Mouse (Mus musculus): ENCODE measurements around the gene Scimp.
"Not testable (repeated sequence)": the region's sequence is repeated elsewhere in the genome, so short reads cannot be mapped to it uniquely, and the experiment has no call there.

The Scimp gene

GRCm38 (mm10) chr11:70770804-70771203 is 41.6 kb downstream of the Scimp start:
- no peak for DNase-seq (ENCODE audit: low spot score in 2 of 2)

GRCm38 (mm10) chr11:70765776-70766445 is 46.5 kb downstream of the Scimp start:
- no peak for DNase-seq (ENCODE audit: low spot score in 2 of 2)

GRCm38 (mm10) chr11:70763936-70764808 is 48.2 kb downstream of the Scimp start, which contains the start of gene Zfp3:
TSS of gene Zfp3 (plus strand) at chr11:70764209.
- peak; percentile 71 to 84 for DNase-seq (ENCODE audit: low spot score in 2 of 2)

DNA sequence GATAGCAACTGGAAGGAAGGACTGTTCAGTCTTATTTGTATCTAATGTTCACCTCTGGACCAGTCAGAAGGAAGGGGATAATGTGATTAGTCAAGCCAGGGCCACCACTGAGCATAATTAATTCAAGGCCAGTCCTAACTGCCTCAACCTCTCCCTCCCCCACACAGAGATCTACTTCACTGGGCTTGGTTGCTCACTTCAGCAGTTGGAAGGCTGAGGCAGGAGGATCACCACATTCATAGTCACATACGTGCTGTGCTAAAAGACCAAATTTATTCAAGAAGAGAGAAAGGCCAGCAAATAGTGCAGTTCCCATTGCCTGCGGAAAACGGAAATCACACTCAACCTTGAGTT is 48.8 kb downstream of the Scimp start:
- DNase-seq (ENCODE audit: low spot score in 2 of 2): no peak

GRCm38 (mm10) chr11:70762641-70763040 is 49.7 kb downstream of the Scimp start:
- DNase-seq (ENCODE audit: low spot score in 2 of 2): no peak

GRCm38 (mm10) chr11:70760446-70760845 is 51.9 kb downstream of the Scimp start:
- not testable (repeated sequence) for DNase-seq (ENCODE audit: low spot score in 2 of 2)

GRCm38 (mm10) chr11:70755645-70756044 is 56.7 kb downstream of the Scimp start:
- peak in 1 of 2 experiments; percentile 81 for DNase-seq (ENCODE audit: low spot score in 2 of 2)

DNA sequence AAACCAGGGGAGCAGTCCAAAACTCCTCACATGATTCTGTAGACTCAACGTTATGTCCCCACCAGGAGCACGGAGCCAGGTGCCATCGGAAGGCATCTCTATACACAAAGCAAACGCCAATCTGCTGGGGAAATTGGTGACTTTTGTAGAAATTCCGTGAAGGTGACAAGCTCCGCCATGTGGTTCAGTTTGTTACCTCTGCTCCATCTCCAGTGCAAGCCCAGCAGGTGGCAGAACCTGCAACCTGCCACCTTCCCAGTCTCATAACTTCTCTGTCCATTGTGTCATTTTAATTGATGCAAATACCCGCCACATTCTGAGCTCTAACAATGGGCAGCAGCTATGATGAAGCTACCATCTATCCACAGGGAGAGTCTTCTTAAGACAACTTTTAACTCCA is 57.4 kb downstream of the Scimp start:
- peak in 1 of 2 experiments; percentile 29 for DNase-seq (ENCODE audit: low spot score in 2 of 2)

- DNase-seq (ENCODE audit: low spot score in 2 of 2): no peak
Measured at GRCm38 (mm10) chr11:70754476-70754875, 57.9 kb downstream of the Scimp start.

DNA sequence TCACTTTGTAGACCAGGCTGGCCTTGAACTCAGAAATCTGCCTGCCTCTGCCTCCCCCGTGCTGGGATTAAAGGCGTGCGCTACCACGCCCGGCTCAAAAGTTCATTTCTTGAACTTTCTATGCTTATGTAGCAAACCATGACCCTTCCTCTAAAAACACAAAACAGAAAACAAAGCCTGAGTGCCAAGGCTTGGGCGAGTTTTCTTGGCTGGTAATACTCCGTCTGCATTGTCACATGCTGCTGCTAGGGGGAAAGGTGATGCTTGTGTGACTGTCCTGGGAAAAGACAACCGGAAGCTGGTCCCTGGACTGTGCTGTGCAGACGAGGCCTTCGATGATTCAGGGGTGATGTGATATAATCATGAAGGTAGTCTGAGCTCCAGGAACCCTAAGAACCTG is 59.2 kb downstream of the Scimp start:
- no peak for DNase-seq (ENCODE audit: low spot score in 2 of 2)

DNA sequence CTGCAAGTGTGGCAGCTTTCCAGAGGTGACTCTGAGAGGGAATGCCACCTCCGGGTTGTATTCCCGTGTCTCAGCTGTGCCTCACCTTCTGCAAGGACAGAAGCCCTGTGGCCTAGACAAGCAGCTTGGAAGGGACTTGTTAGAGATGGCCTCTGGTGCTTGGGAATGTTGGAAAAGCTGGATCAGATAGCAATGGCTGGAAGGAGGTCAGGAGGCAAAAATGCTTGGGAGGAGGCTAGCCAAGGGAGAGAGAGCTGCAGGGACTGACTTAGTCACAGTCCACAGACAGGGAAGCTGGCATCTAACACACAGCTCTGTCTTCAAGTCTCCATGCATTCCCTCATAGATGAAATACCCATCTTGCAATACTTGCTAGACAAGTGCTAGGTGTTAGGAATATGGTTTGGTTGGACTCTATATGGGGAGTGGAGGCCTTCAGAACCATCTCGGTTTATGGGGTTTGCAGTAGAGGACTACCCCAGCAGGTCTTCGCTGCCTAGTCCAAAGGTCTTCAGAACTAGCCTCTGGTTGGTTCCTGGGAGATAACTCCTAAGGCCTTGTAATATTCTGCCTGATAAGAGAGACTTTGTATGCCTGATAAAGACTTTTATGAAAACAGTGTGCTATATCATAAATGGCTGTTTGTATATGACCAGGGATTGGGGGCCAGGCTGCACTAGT is 59.9 kb downstream of the Scimp start:
- DNase-seq (ENCODE audit: low spot score in 2 of 2): no peak

DNA sequence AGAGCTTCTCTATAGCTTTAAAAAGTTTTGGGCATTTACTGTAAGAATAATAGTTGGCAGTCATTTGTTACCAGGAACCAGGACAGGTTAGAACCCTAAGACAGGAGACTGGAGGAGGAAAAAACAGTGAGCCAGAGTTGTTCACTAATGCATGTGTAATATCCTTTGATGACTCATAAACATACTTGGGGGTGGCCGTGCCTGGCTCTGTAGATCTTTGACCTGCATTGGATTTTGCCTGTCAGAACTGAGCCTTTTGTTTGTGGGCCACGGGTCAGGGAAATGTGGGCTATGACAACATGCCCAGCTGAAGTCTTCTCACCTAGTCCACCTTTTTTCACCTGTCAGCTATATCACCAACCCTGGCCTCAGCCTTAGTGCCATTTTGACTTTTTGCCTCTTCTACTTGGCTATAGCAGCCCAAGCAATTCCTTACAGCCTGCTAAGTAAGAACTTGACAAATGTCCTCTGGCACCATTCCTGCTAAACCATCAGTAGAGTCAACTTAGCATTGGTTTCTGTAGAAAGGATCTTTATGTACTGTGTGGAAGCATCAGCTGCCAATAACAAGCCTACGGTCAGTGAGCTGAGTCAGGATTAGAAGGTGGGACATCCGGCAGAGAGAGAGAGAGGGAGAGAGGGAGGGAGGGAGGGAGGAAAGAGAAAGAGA is 64.4 kb downstream of the Scimp start:
- no peak for DNase-seq (ENCODE audit: low spot score in 2 of 2)

DNA sequence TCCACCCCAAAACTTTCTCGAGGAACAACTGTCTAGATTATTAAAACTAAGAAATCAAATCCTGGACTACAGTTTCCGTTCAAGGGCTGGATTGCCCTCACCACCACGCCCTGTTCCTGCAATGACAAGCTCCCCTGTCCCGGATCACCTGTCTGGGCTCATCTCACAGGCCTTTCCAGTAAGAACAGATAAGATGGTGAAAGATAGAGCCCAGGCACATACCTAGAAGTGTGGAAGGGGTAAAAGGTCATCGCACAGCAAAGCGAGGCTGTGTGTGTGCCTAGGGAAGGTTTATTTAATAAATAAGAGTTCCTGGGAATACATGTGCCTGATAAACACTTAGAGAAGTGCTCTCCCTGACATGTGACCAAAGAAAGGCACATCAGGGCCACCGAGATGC is 66.8 kb downstream of the Scimp start:
- no peak for DNase-seq (ENCODE audit: low spot score in 2 of 2)

- DNase-seq (ENCODE audit: low spot score in 2 of 2): no peak
Measured at GRCm38 (mm10) chr11:70742581-70743459, 69.6 kb downstream of the Scimp start.

- DNase-seq (ENCODE audit: low spot score in 2 of 2): no peak
Measured at GRCm38 (mm10) chr11:70742117-70742516, 70.3 kb downstream of the Scimp start.

DNA sequence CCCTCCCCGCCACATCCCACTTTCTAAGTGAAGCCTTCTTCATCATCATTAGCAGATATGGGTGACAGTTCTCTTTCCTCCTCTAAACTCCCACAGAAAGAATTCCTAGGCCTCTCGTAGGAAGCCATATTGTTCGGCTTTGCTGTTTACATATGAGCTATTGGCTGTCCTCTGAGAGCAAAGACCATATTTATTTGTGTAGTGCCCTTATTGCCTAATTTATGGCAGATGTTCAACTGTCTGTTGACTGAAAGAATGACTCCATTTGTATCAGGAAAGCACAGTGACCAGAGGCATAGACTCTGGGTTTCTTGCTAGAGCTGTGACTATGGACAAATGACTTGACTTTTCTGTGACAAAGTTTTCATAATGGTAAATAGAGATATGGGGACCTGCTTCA is 70.8 kb downstream of the Scimp start:
- no peak for DNase-seq (ENCODE audit: low spot score in 2 of 2)
